Mouse (Mus musculus) Patski (cell line): ENCODE results near the gene Stxbp1. TPM values are rescaled to one million over a fixed set of nuclear protein-coding genes. Genes with fewer than 3 reads are reported as not detected.

ENCODE experiments used
- ATAC-seq: fragments of 100-300 bp; one replicate; pipeline ENCODE4 v1.8.0; 2021
- CTCF ChIA-PET: fragments of 350-600 bp; sonication (Branson Sonifier 250); formaldehyde crosslinking; loops from one replicate; lab custom pipeline; 2022; ENCODE audit warnings: inconsistent platforms; lab: Charles Lee
- POLR2A ChIA-PET: fragments of 350-600 bp; sonication (Branson Sonifier 250); formaldehyde crosslinking; loops from one replicate; lab custom pipeline; 2022; ENCODE audit warnings: antibody characterized with exemption, inconsistent platforms; lab: Charles Lee
- DNase-seq: peaks from one replicate; pipeline ENCODE4 v3.0.0-alpha.2; 2011; ENCODE audit warnings: low read depth, low spot score
- H3K27me3 ChIP-seq: fragments of 371-371 bp; one replicate; pipeline ENCODE4 v1.5.1; 2021
- CTCF ChIP-seq: fragments of 100-300 bp; IDR thresholded peaks from one replicate; pipeline ENCODE4 v1.5.1; 2021
- in situ Hi-C: fragments of 300-500 bp; cut with MboI; formaldehyde crosslinking; loops from 3 replicates; pipeline ENCODE4 v1.11.1; 2018; ENCODE audit warnings: low pct_unique_long_range_greater_than_20kb, mixed read lengths
- polyA plus RNA-seq: library from polyadenylated mRNA; unstranded; gene quantifications from one replicate; pipeline ENCODE4 v1.2.3, GENCODE M21; 2021

The Stxbp1 gene
- polyA plus RNA-seq, 1 experiment from 2014 or later: 30.1 TPM

DNA sequence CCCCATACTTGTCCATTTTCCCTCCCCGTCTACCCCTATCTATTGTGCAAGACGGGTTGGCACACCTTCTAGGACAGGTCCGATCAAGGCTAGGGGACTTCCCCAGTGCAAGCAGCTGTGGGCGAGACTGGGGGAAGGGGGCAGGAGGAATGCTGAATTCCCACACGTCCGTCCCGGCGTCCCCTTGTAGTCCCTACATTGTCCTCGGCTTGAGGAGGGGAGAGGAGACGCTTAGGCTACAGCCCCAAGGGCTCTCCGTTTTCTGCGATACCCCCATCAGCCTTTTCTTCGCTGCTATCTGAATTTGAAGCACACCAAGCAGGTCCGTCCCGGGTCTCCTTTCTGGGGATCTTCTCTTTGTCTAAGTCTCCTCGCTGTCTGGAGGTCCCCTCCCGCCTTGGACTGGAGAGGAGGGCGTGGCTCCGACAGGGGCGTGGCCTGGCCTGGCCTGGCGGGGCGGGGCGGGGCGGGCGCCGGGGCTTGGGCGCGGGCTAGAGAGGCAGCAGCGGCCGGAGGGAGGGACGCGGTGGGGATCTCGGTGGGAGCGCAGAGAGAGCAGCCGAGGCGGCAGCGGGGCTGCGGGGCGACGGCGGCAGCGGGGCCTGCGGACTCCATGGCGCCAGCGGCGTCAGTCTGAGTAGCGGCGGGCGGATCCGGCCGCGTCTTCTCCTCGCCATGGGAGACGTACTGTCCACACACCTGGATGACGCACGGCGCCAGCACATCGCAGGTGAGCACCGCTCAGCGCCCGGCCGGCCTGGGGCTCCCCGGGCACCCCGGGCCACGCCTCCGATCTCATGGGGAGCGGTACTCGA, 28.8 kb upstream of the Stxbp1 start, which contains the start of gene Fam129b:
Gene Fam129b, plus strand, starts transcription at position 440 of the 815 bp plus-strand sequence.
- ChIA-PET CTCF (interaction anchor here (0.9 kb wide), 1 partner anchor 37 kb away, joined by 4 read pairs; no protein-coding TSS in a partner anchor), POLR2A (interaction anchor here (1.3 kb wide), 1 partner anchor 52 kb away, joined by 3 read pairs; no protein-coding TSS in a partner anchor)
- in situ Hi-C loops: no loop called here
- no peaks in the 10 kb centered on the region for H3K27me3 ChIP-seq
- no peak for TF ChIP-seq CTCF
- DNase-seq (no peak), ATAC-seq (peak; percentile 36)

DNA sequence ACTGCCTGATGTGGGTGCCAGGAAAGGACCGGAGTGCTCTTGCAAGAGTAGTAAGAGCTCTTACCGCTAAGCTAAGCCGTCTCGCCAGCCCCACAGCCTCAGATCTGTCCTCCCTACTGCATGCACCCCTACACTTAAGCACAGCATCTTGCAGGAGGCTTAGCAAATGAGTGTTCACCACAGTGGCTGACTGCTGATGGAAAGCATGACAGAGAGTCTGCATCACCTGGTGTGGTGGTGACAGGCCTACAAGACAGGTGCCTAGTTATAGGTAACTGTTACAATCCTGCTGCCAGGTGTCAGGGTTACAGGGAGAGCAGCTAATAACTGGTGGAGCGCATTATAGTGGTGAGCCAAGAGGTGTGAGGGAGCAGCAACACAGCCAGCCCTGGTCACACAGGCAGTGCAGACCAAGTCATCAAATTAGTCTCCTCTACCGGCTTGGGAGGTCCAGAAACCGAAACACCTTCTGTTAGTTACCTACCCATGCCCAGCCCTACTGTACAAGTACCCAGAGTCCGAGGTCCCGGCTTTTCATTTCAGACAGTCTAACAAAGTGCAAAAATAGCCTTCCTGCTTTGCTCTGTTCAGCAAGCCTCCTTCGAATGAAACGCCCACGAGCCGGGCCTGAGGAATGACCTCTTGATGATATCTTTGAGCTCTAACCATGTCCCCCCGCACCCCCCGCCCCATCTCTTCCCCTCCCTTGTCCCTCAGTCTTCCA, 28.1 kb upstream of the Stxbp1 start:
- in situ Hi-C loops: no loop called here
- no peak for ATAC-seq
- ChIA-PET CTCF (interaction anchor here (0.6 to 1.0 kb wide), 4 partner anchors 16 to 53 kb away, joined by 3 to 4 read pairs (median 3); no protein-coding TSS in a partner anchor), POLR2A (interaction anchor here (1.3 kb wide), 1 partner anchor 53 kb away, joined by 3 read pairs; no protein-coding TSS in a partner anchor)
- H3K27me3 ChIP-seq: no peaks in the 10 kb centered on the region
- DNase-seq: no peak
- no peak for TF ChIP-seq CTCF

DNA sequence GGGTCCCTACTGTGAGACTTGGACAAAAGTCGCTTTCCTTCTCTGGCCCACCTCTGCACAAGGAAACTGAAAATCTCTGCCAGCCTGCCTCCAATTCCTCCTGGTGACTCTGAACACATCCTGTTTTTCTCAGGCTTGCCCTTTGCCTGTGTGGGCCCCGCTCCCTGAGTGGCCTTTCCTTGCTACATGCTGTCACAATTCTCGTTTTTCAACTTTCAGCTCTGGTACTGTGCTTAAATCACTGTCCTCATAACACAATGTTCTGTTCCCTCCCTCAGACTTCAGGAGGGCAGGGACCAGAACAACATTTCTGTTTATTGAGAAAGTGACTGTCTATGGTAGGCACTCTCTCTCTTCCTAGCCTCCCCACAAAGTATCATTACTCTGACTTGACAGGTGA, 27.0 kb upstream of the Stxbp1 start:
- in situ Hi-C loops: no loop called here
- TF ChIP-seq CTCF: no peak
- ATAC-seq (no peak), DNase-seq (no peak)
- ChIA-PET CTCF (interaction anchor here (0.6 to 1.7 kb wide), 3 partner anchors 20 to 54 kb away, joined by 3 to 4 read pairs (median 3); no protein-coding TSS in a partner anchor), POLR2A (no interaction called here)
- H3K27me3 ChIP-seq: no peaks in the 10 kb centered on the region

DNA sequence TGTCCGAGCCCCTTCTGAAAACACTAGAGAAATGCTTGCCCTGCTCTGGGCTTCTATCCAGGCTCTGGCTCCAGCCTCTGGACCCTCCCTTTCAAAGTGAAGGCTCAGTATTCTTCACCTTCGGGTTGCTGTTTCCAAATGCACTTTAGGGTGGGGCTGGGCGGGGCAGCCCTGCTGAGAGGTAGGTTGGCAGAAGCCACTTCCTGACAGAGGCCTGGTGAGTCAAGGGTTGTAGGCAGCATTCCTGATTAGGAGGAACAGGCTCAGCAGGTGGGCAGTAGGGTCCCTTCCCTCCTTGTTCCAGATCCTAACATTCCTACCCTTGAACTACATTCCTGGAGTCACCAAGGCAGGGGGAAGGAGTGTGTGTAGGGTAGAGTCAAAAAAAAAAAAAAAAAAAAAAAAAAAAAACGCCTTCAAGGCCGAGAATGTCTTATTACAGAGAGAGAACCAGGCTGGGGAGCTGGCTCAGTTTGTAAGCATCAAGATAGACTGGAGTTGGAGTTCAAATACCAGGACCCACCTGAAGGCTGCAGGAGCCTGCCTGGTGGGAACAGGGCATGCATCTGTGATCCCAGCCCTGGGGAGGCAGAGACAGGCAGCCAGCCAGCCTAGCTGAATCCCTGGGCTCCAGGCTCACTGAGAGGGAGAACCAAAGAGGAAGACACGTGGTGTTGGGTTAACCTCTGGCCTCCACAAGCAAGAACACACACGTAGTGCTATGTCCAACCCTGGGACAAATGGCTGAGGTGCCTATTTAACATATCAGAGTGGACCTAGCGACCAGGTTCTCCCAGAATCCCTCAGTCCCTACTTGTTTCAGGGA, 23.4 kb upstream of the Stxbp1 start:
- POLR2A ChIA-PET: interaction anchor here (0.6 to 0.7 kb wide), 2 partner anchors 26 to 1954 kb away, joined by 4 read pairs; no protein-coding TSS in a partner anchor
- ATAC-seq (no peak), DNase-seq (no peak)
- in situ Hi-C loops: no loop called here
- CTCF ChIA-PET: no interaction called here
- no peak for TF ChIP-seq CTCF
- no peaks in the 10 kb centered on the region for H3K27me3 ChIP-seq

DNA sequence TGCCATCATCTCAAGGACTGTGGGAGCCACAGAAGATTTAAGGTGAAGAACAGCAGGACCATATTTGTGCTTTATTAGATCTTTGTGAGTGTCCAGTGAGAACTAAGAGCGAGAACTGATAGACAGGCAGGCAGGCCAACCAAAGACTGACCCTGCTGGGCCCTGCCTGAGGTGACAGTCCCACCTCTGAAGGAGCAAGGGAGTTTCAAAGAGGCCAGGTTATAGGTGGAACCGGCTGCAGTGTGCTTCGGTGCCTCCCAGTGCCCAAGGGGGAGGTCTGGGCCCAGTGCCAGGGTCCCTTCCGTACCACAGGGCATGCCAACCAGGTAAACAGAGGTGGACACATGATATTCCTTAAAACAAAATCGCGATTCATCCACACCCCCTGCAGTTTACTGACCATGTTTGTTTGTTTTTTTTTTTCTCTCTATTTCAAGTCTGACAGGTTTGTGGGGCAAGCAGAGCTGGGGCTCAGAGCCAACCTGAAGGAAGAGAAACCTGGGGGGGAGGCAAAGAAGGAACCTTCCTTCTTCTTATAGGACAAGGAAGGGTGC, 22.8 kb upstream of the Stxbp1 start:
- no peak for DNase-seq
- in situ Hi-C loops: loop anchor here (5.0 kb wide), 1 partner anchor 43 kb away; no protein-coding TSS in a partner anchor
- POLR2A ChIA-PET: no interaction called here
- no peak for ATAC-seq
- H3K27me3 ChIP-seq: no peaks in the 10 kb centered on the region
- CTCF ChIA-PET: no interaction called here
- TF ChIP-seq CTCF: no peak

DNA sequence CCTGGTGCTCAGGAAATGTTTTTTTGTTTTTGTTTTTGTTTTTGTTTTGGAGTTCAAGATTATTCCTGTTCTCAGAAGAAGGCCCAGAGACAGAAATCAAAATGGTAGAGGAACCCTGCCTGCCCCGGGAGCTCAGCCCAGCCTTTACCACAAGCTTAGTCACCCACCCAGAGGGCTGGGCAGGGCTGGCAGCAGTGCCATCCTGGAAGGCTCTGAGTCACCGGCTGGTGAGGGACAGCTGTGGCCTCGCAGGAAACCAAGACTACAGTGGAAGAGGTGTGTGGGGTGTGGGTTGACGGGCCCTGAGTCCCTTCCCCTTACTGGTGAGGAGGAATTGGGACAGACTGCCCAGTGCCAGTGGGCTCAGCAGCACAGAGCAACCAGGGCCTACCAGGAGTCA, 20.3 kb upstream of the Stxbp1 start:
- H3K27me3 ChIP-seq: no peaks in the 10 kb centered on the region
- ChIA-PET POLR2A (interaction anchor here (1.0 to 1.9 kb wide), 3 partner anchors 10 to 61 kb away, joined by 3 to 5 read pairs (median 5); no protein-coding TSS in a partner anchor), CTCF (interaction anchor here (1.1 to 4.7 kb wide), 7 partner anchors 8 to 126 kb away, joined by 3 to 62 read pairs (median 4); partner anchors contain the start of genes 6330409D20Rik, Lrsam1 and Rpl12)
- peak; percentile 72 for ATAC-seq
- peak; percentile 63 for DNase-seq
- in situ Hi-C loops: loop anchor here (5.0 kb wide), 1 partner anchor 45 kb away; no protein-coding TSS in a partner anchor
- no peak for TF ChIP-seq CTCF

- ATAC-seq: no peak
- H3K27me3 ChIP-seq: no peaks in the 10 kb centered on the region
- in situ Hi-C loops: loop anchor here (5.0 kb wide), 1 partner anchor 48 kb away; no protein-coding TSS in a partner anchor
- CTCF ChIA-PET: interaction anchor here (0.8 to 4.7 kb wide), 10 partner anchors 11 to 94 kb away, joined by 3 to 62 read pairs (median 3); no protein-coding TSS in a partner anchor
- no peak for DNase-seq
- POLR2A ChIA-PET: interaction anchor here (1.3 to 2.0 kb wide), 4 partner anchors 17 to 64 kb away, joined by 4 to 8 read pairs (median 4); no protein-coding TSS in a partner anchor
- TF ChIP-seq CTCF: peak; percentile 92
Measured at GRCm38 (mm10) chr2:32864755-32865154, 17.7 kb upstream of the Stxbp1 start.

GRCm38 (mm10) chr2:32863317-32863716, 16.3 kb upstream of the Stxbp1 start:
- DNase-seq (no peak), ATAC-seq (no peak)
- POLR2A ChIA-PET: no interaction called here
- H3K27me3 ChIP-seq: no peaks in the 10 kb centered on the region
- no peak for TF ChIP-seq CTCF
- in situ Hi-C loops: no loop called here
- CTCF ChIA-PET: interaction anchor here (2.8 kb wide), 1 partner anchor 65 kb away, joined by 13 read pairs; no protein-coding TSS in a partner anchor

DNA sequence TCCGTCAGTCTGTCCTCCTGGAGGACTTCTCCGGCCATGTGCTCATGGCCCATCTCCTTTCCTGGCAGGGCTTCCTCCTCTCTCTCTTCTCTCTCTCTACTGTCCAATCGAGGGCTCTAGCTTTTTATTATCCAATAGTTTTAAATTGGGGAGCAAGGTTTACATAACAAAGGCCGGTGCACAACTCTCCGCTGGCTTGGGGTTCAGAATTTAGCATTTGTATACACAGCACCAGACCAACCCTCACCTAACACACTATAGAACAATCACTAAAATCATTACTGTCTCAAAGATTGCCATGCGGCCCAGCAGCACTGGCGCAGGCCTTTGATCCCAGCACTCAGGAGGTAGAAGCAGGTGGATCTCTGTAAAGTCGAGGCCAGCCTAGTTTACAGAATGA, 13.8 kb upstream of the Stxbp1 start:
- ATAC-seq: no peak
- in situ Hi-C loops: no loop called here
- CTCF ChIA-PET: interaction anchor here (2.8 kb wide), 1 partner anchor 67 kb away, joined by 13 read pairs; no protein-coding TSS in a partner anchor
- no peaks in the 10 kb centered on the region for H3K27me3 ChIP-seq
- POLR2A ChIA-PET: no interaction called here
- no peak for TF ChIP-seq CTCF
- DNase-seq: no peak
